Mouse (Mus musculus) heart, embryonic 14.5 days (tissue): ENCODE measurements around the gene Hepacam. TPM values are rescaled to one million over a fixed set of nuclear protein-coding genes. Genes with fewer than 3 reads are reported as not detected.

Source experiments
- ATAC-seq: fragments of 200-750 bp; cut with Nextera tagmentation; 2 replicates; pipeline ENCODE4 v1.8.0; 2017; ENCODE audit warnings: low read depth, moderate TSS enrichment; ENCODE audit not compliant: insufficient number of reproducible peaks, insufficient read depth, low FRiP score
- H3K27ac ChIP-seq, 2 experiments: fragments of 200-500 bp in 1 of 2; fragments of 300-500 bp in 1 of 2; sonication (generic) in 1 of 2; replicated peaks in 1 of 2; 2 replicates each; pipeline ENCODE4 v1.5.1; 2012 to 2014; ENCODE audit warnings: low read depth in 2 of 2, low read length in 2 of 2, control low read depth in 1 of 2, mild to moderate bottlenecking in 1 of 2, mixed read lengths in 1 of 2; ENCODE audit not compliant: control insufficient read depth in 1 of 2, insufficient read depth in 1 of 2
- H3K27me3 ChIP-seq: fragments of 300-500 bp; sonication (generic); 2 replicates; pipeline ENCODE4 v1.6.1; 2014; ENCODE audit warnings: mild to moderate bottlenecking, low read length, control low read depth; ENCODE audit not compliant: control insufficient read depth, insufficient read depth
- H3K36me3 ChIP-seq: fragments of 300-500 bp; sonication (generic); 2 replicates; pipeline ENCODE4 v1.6.1; 2014; ENCODE audit warnings: mild to moderate bottlenecking, control low read depth, low read length, mixed read lengths; ENCODE audit not compliant: control insufficient read depth, insufficient read depth
- H3K4me1 ChIP-seq, 2 experiments: fragments of 200-500 bp in 1 of 2; fragments of 300-500 bp in 1 of 2; sonication (generic) in 1 of 2; 2 replicates each; pipeline ENCODE4 v1.6.1; 2012 to 2014; ENCODE audit warnings: low read length in 2 of 2, control low read depth in 1 of 2, mixed read lengths in 1 of 2; ENCODE audit not compliant: control insufficient read depth in 2 of 2, insufficient read depth in 2 of 2
- H3K4me2 ChIP-seq: fragments of 300-500 bp; sonication (generic); 2 replicates; pipeline ENCODE4 v1.6.1; 2014; ENCODE audit warnings: mild to moderate bottlenecking, low read length
- H3K4me3 ChIP-seq, 2 experiments: fragments of 200-500 bp in 1 of 2; fragments of 300-500 bp in 1 of 2; sonication (generic) in 1 of 2; 2 replicates each; pipeline ENCODE4 v1.5.1; 2012 to 2014; ENCODE audit warnings: low read length in 2 of 2, mild to moderate bottlenecking in 2 of 2, control low read depth in 1 of 2, low read depth in 1 of 2, moderate library complexity in 1 of 2; ENCODE audit not compliant: control insufficient read depth in 1 of 2, insufficient read depth in 1 of 2
- H3K9ac ChIP-seq: fragments of 300-500 bp; sonication (generic); 2 replicates; pipeline ENCODE4 v1.6.1; 2014; ENCODE audit warnings: mild to moderate bottlenecking, low read length
- H3K9me3 ChIP-seq: fragments of 300-500 bp; sonication (generic); 2 replicates; pipeline ENCODE4 v1.6.1; 2016; ENCODE audit warnings: low read length, control low read depth; ENCODE audit not compliant: control insufficient read depth
- WGBS: fragments of 180-500 bp; shearing (Covaris S2); extraction: QIAGEN DNeasy Blood & Tissue Kit; methylation state at CpG from one replicate; pipeline ENCODE4 v1.1.7; 2014; 5-methylcytosine and 5-hydroxymethylcytosine counted together
- polyA plus RNA-seq: library from polyadenylated mRNA; unstranded; fragments of >200 nt; fragmentation: Nextera tagmentation; extraction: Ambion mirVana; gene quantifications from 2 replicates; pipeline ENCODE4 v1.2.1, GENCODE M21; 2014

Hepacam gene
- polyA plus RNA-seq, 1 experiment from 2014 or later, result not detected

DNA sequence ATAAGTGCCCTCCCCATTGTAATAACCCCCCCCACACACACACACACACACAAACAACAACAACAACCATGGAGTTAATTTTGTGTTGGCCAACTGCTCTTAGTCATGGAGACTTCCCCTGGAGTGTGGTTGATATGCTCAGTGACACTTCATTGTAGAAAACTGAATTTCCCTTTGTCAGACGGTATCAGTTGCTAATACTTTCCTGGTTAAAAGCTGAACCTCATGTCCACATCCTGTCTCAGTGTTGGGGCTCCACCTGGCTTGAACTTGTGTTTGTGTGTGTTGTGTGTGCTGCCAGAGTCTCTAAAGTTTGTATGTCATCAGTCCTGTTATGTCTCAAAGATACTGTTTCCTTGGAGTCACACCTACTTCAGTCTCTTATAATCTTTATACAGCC, 12.7 kb upstream of the Hepacam start:
- Histone ChIP-seq H3K4me1 (peaks cover under 1 to 3% of the 10 kb centered on the region in 2 experiments), H3K27ac (no peak overlapping the region), H3K4me2 (no peak overlapping the region), H3K4me3 (no peak overlapping the region), H3K9ac (no peak overlapping the region), H3K36me3 (no peaks in the 10 kb centered on the region), H3K9me3 (no peaks in the 10 kb centered on the region), H3K27me3 (no peaks in the 10 kb centered on the region)
- 61% methylated on average over 1 of the region's 1 CpGs for WGBS
- ATAC-seq, result no peak

DNA sequence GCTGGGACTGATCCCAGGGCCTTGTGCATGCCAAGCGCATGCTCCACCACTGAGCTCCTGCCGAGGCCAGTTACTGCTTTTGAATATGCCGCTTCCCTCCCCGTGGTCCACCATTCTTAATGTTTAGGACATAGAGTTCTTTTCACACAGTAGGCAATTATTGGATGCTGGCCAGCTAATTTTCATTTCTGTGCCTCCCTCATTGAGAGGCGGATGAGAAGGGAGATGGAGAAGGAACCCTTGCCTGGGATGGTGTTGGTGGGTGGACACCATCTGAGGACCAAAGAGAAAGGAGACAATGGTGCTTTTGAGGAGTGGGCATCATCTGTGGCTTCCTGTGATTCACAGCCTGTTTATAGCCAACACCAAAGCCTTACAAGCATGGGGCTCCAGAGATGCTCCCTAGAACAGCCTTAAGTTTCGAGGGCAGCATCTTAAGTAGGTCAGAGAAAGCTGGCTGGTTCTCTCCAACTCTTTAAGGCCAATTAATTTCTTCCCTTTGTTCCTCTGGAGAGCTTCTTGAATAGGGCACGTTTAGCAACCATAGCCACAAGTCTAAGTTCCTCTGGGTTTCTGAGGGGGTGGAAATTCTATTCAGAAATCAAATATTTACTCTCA, 8.3 kb upstream of the Hepacam start:
- Histone ChIP-seq H3K9ac (no peak overlapping the region), H3K4me3 (no peak overlapping the region), H3K4me2 (no peak overlapping the region), H3K36me3 (no peaks in the 10 kb centered on the region), H3K27ac (no peak overlapping the region), H3K9me3 (no peaks in the 10 kb centered on the region), H3K4me1 (peaks cover 4 to 8% of the 10 kb centered on the region in 2 experiments), H3K27me3 (no peaks in the 10 kb centered on the region)
- 84% methylated on average over 7 of the region's 7 CpGs for WGBS
- no peak for ATAC-seq

DNA sequence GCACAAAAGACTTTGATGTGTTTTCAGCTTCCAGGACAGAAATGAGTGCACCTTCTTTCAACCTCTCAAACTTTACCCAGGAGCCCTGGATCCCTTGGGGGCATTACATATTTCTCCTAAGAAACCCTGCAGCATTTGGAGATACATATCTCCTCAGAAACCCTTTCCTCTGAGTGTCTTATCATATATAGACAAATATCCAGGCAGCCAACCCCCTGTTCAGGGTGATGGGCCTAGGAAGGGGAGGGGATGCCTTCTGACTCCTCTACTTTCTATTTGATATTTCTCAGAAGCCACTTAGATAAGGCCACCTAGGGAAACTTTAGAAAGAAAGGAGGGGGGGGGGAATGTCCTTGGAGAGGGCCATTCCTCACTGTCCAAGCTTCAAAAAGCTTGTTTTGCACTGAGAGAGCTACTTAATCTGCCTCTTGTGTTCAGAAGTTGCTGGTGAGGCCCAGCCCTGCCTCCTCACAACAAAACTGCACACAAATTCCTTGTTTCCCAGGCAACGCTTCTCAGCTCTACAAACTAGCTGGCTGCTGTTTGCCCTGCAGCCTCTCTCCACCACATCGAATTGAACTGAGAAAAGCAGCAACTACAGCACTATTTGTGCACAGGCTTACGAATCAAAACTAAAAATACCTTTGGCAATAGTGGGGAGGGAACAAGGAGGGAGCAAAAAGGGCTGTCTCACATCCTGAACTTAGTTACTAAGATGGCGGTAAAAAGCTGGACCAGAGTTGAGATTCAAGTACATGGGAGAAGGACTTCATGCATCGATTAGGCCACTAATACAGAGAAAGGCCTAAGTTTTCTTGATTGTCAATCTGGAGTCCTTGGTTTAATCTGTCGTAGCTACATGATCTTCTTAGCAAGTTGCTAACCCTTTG, 7.6 kb upstream of the Hepacam start:
- H3K27ac ChIP-seq, result no peak overlapping the region
- H3K9me3 ChIP-seq, result no peaks in the 10 kb centered on the region
- no peak overlapping the region for H3K4me2 ChIP-seq
- ATAC-seq, result no peak
- no peak overlapping the region for H3K4me3 ChIP-seq
- no peaks in the 10 kb centered on the region for H3K36me3 ChIP-seq
- H3K4me1 ChIP-seq, result peaks cover 4 to 8% of the 10 kb centered on the region in 2 experiments
- 52% methylated on average over 6 of the region's 6 CpGs for WGBS
- no peaks in the 10 kb centered on the region for H3K27me3 ChIP-seq
- H3K9ac ChIP-seq, result no peak overlapping the region

GRCm38 (mm10) chr9:37362084-37362483, 5.1 kb upstream of the Hepacam start:
- Histone ChIP-seq H3K9ac (no peak overlapping the region), H3K36me3 (no peaks in the 10 kb centered on the region), H3K4me2 (no peak overlapping the region), H3K9me3 (no peaks in the 10 kb centered on the region), H3K4me3 (no peak overlapping the region), H3K4me1 (peaks cover 4 to 8% of the 10 kb centered on the region in 2 experiments), H3K27ac (no peak overlapping the region), H3K27me3 (no peaks in the 10 kb centered on the region)
- ATAC-seq, result no peak

GRCm38 (mm10) chr9:37362881-37363280, 4.3 kb upstream of the Hepacam start:
- Histone ChIP-seq H3K9me3 (no peaks in the 10 kb centered on the region), H3K4me1 (peaks cover 4 to 8% of the 10 kb centered on the region in 2 experiments), H3K9ac (no peak overlapping the region), H3K36me3 (no peaks in the 10 kb centered on the region), H3K27me3 (no peaks in the 10 kb centered on the region), H3K4me2 (no peak overlapping the region), H3K4me3 (no peak overlapping the region), H3K27ac (no peak overlapping the region)
- 63% methylated on average over 1 of the region's 1 CpGs for WGBS
- ATAC-seq, result no peak

GRCm38 (mm10) chr9:37363551-37363950, 3.6 kb upstream of the Hepacam start:
- H3K36me3 ChIP-seq, result no peaks in the 10 kb centered on the region
- peaks cover 4 to 8% of the 10 kb centered on the region in 2 experiments for H3K4me1 ChIP-seq
- H3K27ac ChIP-seq, result no peak overlapping the region
- H3K4me2 ChIP-seq, result no peak overlapping the region
- ATAC-seq, result no peak
- WGBS, result 60% methylated on average over 3 of the region's 3 CpGs
- H3K27me3 ChIP-seq, result no peaks in the 10 kb centered on the region
- H3K4me3 ChIP-seq, result no peak overlapping the region
- H3K9me3 ChIP-seq, result no peaks in the 10 kb centered on the region
- no peak overlapping the region for H3K9ac ChIP-seq

DNA sequence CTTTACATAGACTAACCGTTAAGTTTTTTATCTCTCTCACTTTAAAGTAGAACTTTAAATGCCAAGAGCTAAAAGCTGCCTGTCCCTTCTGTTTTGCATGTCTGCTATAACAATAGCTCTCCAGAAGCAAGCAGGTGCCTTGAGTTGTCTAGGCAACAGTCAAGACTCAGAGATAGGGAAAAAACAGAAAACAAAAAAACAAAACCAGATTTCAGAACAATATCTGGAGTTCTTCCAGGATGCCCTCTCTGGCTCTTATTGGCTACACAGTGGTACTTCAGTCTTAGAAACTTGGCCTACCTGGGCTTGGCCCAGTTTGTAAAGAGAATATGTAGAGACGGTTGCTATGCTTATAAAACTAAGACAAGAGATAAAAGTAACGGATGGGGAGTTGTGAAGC, 2.8 kb upstream of the Hepacam start:
- H3K9me3 ChIP-seq, result no peaks in the 10 kb centered on the region
- WGBS, result 70% methylated on average over 3 of the region's 3 CpGs
- no peak overlapping the region for H3K4me3 ChIP-seq
- H3K27ac ChIP-seq, result no peak overlapping the region
- no peak for ATAC-seq
- no peaks in the 10 kb centered on the region for H3K27me3 ChIP-seq
- no peak overlapping the region for H3K9ac ChIP-seq
- peaks cover 4 to 5% of the 10 kb centered on the region in 2 experiments for H3K4me1 ChIP-seq
- H3K36me3 ChIP-seq, result no peaks in the 10 kb centered on the region
- no peak overlapping the region for H3K4me2 ChIP-seq
